Mouse (Mus musculus) hindbrain, embryonic 10.5 days (tissue): Measurements from ENCODE around the gene Ffar2. TPM values are rescaled to one million over a fixed set of nuclear protein-coding genes. Genes with fewer than 3 reads are reported as not detected.

Source experiments
- DNase-seq: peaks from one replicate; pipeline ENCODE4 v3.0.0-alpha.2; 2017; ENCODE audit warnings: low spot score
- H3K27ac ChIP-seq: fragments of 300-500 bp; sonication (generic); 2 replicates; pipeline ENCODE4 v1.5.1; 2016; ENCODE audit warnings: mild to moderate bottlenecking, moderate library complexity
- H3K27me3 ChIP-seq: fragments of 300-500 bp; sonication (generic); 2 replicates; pipeline ENCODE4 v1.6.1; 2016; ENCODE audit warnings: mild to moderate bottlenecking; ENCODE audit not compliant: poor library complexity, insufficient read depth, severe bottlenecking
- H3K36me3 ChIP-seq: fragments of 300-500 bp; sonication (generic); 2 replicates; pipeline ENCODE4 v1.6.1; 2016; ENCODE audit warnings: mild to moderate bottlenecking, moderate library complexity
- H3K4me1 ChIP-seq: fragments of 300-500 bp; sonication (generic); replicated peaks from 2 replicates; pipeline ENCODE4 v1.6.1; 2016; ENCODE audit warnings: mild to moderate bottlenecking
- H3K4me3 ChIP-seq: fragments of 300-500 bp; sonication (generic); 2 replicates; pipeline ENCODE4 v1.5.1; 2016; ENCODE audit warnings: mild to moderate bottlenecking, moderate library complexity
- H3K9me3 ChIP-seq: fragments of 300-500 bp; sonication (generic); 2 replicates; pipeline ENCODE4 v1.6.1; 2016; ENCODE audit warnings: mild to moderate bottlenecking, moderate library complexity
- WGBS: fragments of 180-500 bp; shearing (Covaris S2); methylation state at CpG from one replicate; pipeline ENCODE4 v1.1.7; 2016; 5-methylcytosine and 5-hydroxymethylcytosine counted together
- polyA plus RNA-seq: library from polyadenylated mRNA; unstranded; fragments of >200 nt; fragmentation: Nextera tagmentation; extraction: Ambion mirVana; gene quantifications from 2 replicates; pipeline ENCODE4 v1.2.1, GENCODE M21; 2016

Ffar2 gene
- polyA plus RNA-seq, 1 experiment from 2014 or later, result not detected

DNA sequence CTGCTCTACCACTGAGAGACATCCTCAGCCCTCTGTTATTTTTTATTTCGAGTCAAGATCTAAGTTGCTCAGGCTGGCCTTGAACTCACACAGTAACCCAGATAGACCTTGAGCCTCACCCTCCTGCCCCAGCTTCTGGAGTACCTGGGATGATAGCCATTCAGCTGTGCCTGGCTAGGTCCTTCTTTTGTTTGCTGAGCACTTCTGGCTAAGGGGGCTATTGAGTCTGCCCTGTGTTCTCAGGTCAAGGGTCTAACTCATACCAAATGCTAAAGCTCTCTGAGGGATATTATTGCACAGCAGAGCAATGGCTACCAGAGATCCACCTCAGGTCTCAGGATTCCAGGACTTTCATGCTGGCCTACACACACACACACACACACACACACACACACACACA is 38.4 kb downstream of the Ffar2 start:
- Histone ChIP-seq H3K36me3 (no peaks in the 10 kb centered on the region), H3K4me1 (0 out of 2 replicates have a peak, but pooled peaks cover 2% of the 10 kb centered on the region), H3K27me3 (no peaks in the 10 kb centered on the region), H3K4me3 (no peak overlapping the region), H3K27ac (no peak overlapping the region), H3K9me3 (no peaks in the 10 kb centered on the region)
- no peak for DNase-seq
- WGBS, result 69% methylated on average over 1 of the region's 1 CpGs

DNA sequence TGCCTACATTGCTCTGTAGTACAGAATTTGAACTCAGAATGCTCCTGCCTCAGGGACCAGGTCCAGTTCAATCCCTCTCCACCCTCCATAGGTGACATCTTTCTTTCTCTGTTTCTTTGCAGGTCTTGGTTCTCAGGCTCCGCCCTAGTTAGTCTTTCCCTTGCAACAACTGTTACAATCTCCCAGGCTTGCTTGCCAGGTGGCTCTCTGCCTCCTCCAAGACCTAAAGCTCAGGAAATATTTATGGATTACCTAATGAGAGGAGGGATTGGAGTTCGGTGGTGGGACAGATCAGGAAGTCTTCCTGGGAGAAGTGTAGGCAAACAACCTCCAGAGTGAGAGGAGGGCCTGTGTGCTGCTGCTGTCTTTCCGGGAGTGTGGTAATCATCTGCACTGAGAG is 40.9 kb downstream of the Ffar2 start:
- H3K27ac ChIP-seq, result no peak overlapping the region
- H3K9me3 ChIP-seq, result no peaks in the 10 kb centered on the region
- DNase-seq, result no peak
- no peaks in the 10 kb centered on the region for H3K27me3 ChIP-seq
- no peaks in the 10 kb centered on the region for H3K36me3 ChIP-seq
- 82% methylated on average over 3 of the region's 3 CpGs for WGBS
- H3K4me1 ChIP-seq, result no peaks in the 10 kb centered on the region
- no peak overlapping the region for H3K4me3 ChIP-seq

DNA sequence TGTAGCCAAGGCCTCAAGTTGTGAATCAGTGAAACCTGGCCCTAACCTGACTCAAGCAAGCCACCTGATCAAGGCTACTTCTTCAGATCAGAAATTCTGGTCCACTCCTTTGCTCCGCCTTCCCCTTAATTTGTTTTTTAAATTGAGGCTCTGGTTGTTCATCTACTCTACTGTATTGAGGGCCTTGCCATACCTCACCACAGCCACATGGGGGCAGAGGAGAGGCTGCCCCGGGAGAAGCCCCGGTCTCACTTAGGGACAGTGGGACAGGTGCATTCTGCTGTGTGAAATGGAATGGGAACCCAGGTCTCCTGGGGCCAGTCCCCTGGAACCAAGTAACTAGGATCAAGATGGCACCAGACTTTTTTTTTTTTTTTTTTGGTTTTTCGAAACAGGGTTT is 41.8 kb downstream of the Ffar2 start:
- WGBS, result 78% methylated on average over 4 of the region's 4 CpGs
- Histone ChIP-seq H3K36me3 (no peaks in the 10 kb centered on the region), H3K4me3 (no peak overlapping the region), H3K4me1 (no peaks in the 10 kb centered on the region), H3K27ac (no peak overlapping the region), H3K27me3 (no peaks in the 10 kb centered on the region), H3K9me3 (no peaks in the 10 kb centered on the region)
- no peak for DNase-seq

GRCm38 (mm10) chr7:30777911-30778310 is 45.7 kb downstream of the Ffar2 start:
- 78% methylated on average over 1 of the region's 1 CpGs for WGBS
- Histone ChIP-seq H3K36me3 (no peaks in the 10 kb centered on the region), H3K27me3 (no peaks in the 10 kb centered on the region), H3K27ac (no peak overlapping the region), H3K9me3 (no peaks in the 10 kb centered on the region), H3K4me1 (no peaks in the 10 kb centered on the region), H3K4me3 (no peak overlapping the region)
- no peak for DNase-seq

DNA sequence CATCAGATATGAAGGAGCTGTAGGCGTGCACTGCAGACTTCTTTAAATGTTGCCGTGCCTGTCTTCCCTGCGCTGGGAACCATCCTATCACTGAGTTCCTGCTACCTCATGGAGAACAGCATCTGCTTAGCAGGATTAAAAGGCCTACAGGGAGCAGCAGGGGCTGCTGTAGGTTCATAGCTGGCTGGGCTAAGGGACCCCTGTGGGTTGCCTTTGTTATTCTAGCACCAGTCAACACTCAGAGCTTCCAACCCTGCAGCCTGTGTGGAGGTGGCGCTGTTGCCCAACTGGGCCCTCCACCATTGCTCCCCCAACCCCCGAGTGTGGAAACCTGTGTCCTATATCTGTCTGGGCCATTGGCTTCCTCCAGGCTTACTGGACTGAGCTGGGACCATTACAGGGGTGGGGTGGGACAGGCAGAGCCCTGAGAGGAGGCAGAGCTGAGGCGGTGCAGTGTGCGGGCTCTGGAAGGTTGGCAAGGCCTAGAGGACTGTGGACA is 46.4 kb downstream of the Ffar2 start:
- no peaks in the 10 kb centered on the region for H3K9me3 ChIP-seq
- H3K4me1 ChIP-seq, result no peaks in the 10 kb centered on the region
- no peaks in the 10 kb centered on the region for H3K36me3 ChIP-seq
- H3K4me3 ChIP-seq, result no peak overlapping the region
- H3K27ac ChIP-seq, result no peak overlapping the region
- no peaks in the 10 kb centered on the region for H3K27me3 ChIP-seq
- 38% methylated on average over 7 of the region's 7 CpGs for WGBS
- DNase-seq, result no peak

DNA sequence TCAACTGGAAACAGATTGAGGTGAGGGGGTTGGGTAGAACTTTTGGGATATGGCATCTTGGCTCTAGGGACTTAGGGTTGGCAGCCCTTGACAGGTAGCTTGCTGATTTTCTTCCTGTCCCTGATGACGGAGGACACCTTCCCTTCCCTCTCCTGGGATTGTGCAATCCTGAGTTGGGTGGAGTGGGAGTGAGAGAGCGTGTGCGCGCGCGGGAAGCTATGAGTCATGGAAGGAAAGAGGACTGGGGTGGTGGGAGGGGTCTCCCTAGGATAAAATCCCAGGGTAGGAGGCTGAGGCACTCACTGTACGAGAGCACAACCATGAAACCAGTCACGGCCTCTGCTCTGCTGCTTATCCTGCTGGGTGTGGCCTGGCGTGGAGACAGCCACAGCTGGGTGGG is 47.5 kb downstream of the Ffar2 start:
- no peak overlapping the region for H3K27ac ChIP-seq
- 90% methylated on average over 9 of the region's 9 CpGs for WGBS
- DNase-seq, result no peak
- H3K4me3 ChIP-seq, result no peak overlapping the region
- H3K36me3 ChIP-seq, result no peaks in the 10 kb centered on the region
- H3K27me3 ChIP-seq, result no peaks in the 10 kb centered on the region
- H3K9me3 ChIP-seq, result 0 out of 2 replicates have a peak, but pooled peaks cover 4% of the 10 kb centered on the region
- no peaks in the 10 kb centered on the region for H3K4me1 ChIP-seq

- Histone ChIP-seq H3K36me3 (no peaks in the 10 kb centered on the region), H3K9me3 (0 out of 2 replicates have a peak, but pooled peaks cover 4% of the 10 kb centered on the region), H3K27me3 (no peaks in the 10 kb centered on the region), H3K4me1 (peaks cover 9% of the 10 kb centered on the region), H3K4me3 (no peak overlapping the region), H3K27ac (no peak overlapping the region)
- 36% methylated on average over 9 of the region's 9 CpGs for WGBS
- no peak for DNase-seq
Observed at GRCm38 (mm10) chr7:30769236-30769635, 54.3 kb downstream of the Ffar2 start.

Other genes starting within 250 kb of the Ffar2 start
- gene Kmt2b, start 235.0 kb downstream of the Ffar2 start, polyA plus RNA-seq, result 9.6 and 11.0 TPM in 2 replicates
- gene Zbtb32, start 224.9 kb downstream of the Ffar2 start, polyA plus RNA-seq, result 0.20 and 0.21 TPM in 2 replicates
- 0.52 and 1.2 TPM in 2 replicates for gene Upk1a, start 210.9 kb downstream of the Ffar2 start, polyA plus RNA-seq
- 810 and 924 TPM in 2 replicates for gene Cox6b1, start 197.6 kb downstream of the Ffar2 start, polyA plus RNA-seq
- gene Etv2, start 187.9 kb downstream of the Ffar2 start, polyA plus RNA-seq, result 0.14 TPM in 1 of 2 replicates, not detected in the other
- gene Rbm42, start 173.5 kb downstream of the Ffar2 start, polyA plus RNA-seq, result 145 and 175 TPM in 2 replicates
- gene Haus5, start 158.8 kb downstream of the Ffar2 start, polyA plus RNA-seq, result 63.9 and 76.3 TPM in 2 replicates
- not detected in 2 replicates for gene Pmis2, start 152.2 kb downstream of the Ffar2 start, polyA plus RNA-seq
- gene 2200002J24Rik, start 124.8 kb downstream of the Ffar2 start, polyA plus RNA-seq, result not detected in 2 replicates
- gene Atp4a, start 111.6 kb downstream of the Ffar2 start, polyA plus RNA-seq, result 0.91 and 1.6 TPM in 2 replicates
- 163 and 170 TPM in 2 replicates for gene Tmem147, start 94.2 kb downstream of the Ffar2 start, polyA plus RNA-seq
- 0.26 and 0.69 TPM in 2 replicates for gene Gapdhs, start 80.1 kb downstream of the Ffar2 start, polyA plus RNA-seq
- 0.72 and 0.93 TPM in 2 replicates for gene Sbsn, start 72.3 kb downstream of the Ffar2 start, polyA plus RNA-seq
- gene Dmkn, start 60.0 kb downstream of the Ffar2 start, polyA plus RNA-seq, result 0.59 TPM in 1 of 2 replicates, not detected in the other
- not detected in 2 replicates for gene Krtdap, start 35.9 kb downstream of the Ffar2 start, polyA plus RNA-seq
- gene Ffar3, start 32.4 kb upstream of the Ffar2 start, polyA plus RNA-seq, result not detected in 2 replicates
- gene Ffar1, start 37.8 kb upstream of the Ffar2 start, polyA plus RNA-seq, result not detected in 2 replicates
- gene Cd22, start 56.6 kb upstream of the Ffar2 start, polyA plus RNA-seq, result 0.11 TPM in 1 of 2 replicates, not detected in the other
- 0.61 and 0.67 TPM in 2 replicates for gene Mag, start 91.1 kb upstream of the Ffar2 start, polyA plus RNA-seq
- gene Hamp2, start 100.9 kb upstream of the Ffar2 start, polyA plus RNA-seq, result not detected in 2 replicates
- not detected in 2 replicates for gene Hamp, start 120.3 kb upstream of the Ffar2 start, polyA plus RNA-seq
- gene Usf2, start 133.0 kb upstream of the Ffar2 start, polyA plus RNA-seq, result 23.6 and 26.3 TPM in 2 replicates
- gene Lsr, start 149.7 kb upstream of the Ffar2 start, polyA plus RNA-seq, result 21.2 and 29.8 TPM in 2 replicates
- gene Fam187b, start 150.0 kb upstream of the Ffar2 start, polyA plus RNA-seq, result 1.4 and 2.0 TPM in 2 replicates
- 11.6 and 14.7 TPM in 2 replicates for gene Fxyd5, start 218.7 kb upstream of the Ffar2 start, polyA plus RNA-seq
- 1.4 and 7.6 TPM in 2 replicates for gene Fxyd7, start 227.7 kb upstream of the Ffar2 start, polyA plus RNA-seq
- 14.0 and 17.1 TPM in 2 replicates for gene Fxyd1, start 233.4 kb upstream of the Ffar2 start, polyA plus RNA-seq
- 2.3 and 6.3 TPM in 2 replicates for gene Lgi4, start 235.6 kb upstream of the Ffar2 start, polyA plus RNA-seq